Mouse (Mus musculus): ENCODE results near the gene Cux1. TPM values are rescaled to one million over a fixed set of nuclear protein-coding genes. Genes with fewer than 3 reads are reported as not detected.

Gene Cux1
- total RNA-seq, 2 experiments from 2014 or later, result 163 to 173 TPM

DNA sequence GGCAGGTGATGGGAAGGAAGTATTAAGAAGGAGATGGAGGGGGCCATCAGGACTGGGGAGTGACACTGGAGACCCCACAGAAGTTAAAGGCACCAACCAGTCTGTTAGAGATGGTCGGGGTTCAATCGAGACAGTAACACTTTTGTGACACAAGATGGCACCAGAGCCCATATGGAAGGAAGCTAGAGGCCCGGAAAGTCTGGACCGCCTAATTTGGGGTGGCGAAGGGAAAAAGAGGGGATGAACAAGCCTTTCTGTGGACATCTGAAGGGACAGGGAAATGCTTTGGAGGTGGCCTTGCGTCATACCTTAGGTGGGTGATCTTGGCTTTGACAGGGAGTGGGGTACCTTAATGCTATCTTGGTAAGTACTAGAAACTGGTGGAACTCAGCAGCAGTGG, 285.9 kb downstream of the Cux1 start:
- intact Hi-C loops (cut with DNase I), result loop anchor here (5.0 to 10.0 kb wide), 3 partner anchors 286 to 473 kb away; partner anchors contain the start of gene Cux1
- no peak for DNase-seq

- no peak for DNase-seq
- intact Hi-C loops (cut with DNase I), result no loop called here
These were observed 292.6 kb downstream of the Cux1 start for GRCm38 (mm10) chr5:136274739-136275138.

DNA sequence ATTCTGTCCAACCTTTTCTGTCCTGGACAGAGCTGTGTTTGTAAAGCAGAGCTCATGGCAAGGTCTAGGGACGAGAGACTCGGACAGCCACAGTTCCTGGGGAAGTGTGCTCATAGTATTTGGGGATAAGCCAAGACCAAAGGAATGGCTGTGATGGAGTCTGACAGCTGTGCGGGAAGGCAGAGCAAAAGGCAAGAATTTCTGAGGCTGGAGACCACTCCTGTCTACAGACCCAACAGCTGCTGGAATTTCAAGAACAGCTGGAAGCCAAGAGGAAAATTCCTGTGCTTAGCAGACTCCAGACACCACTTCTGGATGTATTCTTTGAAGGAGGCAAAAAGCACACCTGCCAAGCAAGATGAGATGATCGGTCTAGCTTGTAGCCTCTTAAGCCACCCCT, 297.4 kb downstream of the Cux1 start:
- intact Hi-C loops (cut with DNase I), result no loop called here
- DNase-seq, result no peak

DNA sequence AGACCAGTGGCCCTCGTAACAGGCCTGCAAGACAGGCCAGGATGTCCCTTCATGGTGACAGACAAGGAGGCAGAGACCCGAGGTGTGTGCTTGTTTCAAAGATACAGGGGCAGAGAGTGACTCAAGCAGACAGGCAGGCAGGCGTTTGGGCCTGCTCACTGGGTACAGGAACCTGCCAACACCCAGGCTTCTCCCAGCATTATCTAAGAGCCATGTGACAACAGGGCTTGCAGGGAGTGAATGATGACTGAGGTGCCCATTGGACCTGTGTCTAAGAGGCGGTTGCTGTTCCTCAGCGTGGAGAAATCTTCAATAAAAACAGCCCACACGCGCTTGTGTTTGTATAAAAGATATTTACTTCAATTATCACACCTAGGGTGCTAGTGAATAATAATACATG, 301.2 kb downstream of the Cux1 start:
- intact Hi-C loops (cut with DNase I), result no loop called here
- no peak for DNase-seq

DNA sequence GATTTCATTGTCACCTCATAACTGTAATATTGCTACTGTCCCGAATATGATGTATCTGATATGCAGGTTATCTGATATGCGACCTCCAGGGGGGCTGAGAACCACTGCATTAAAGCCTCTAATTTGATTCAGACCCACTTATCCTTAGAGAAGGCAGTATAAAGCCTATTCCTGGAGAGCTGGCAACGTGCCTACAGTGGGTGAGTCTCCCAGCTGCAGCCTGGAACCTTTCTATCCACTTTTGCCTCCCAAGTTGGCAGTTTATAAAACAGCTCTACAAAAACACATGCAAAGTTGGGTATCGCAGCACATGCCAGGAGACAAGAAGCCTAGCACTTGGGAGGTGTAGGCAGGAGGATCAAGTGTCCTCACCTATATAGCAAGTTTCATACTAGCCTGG, 303.9 kb downstream of the Cux1 start:
- intact Hi-C loops (cut with DNase I), result no loop called here
- no peak for DNase-seq

- intact Hi-C loops (cut with DNase I), result loop anchor here (5.0 kb wide), 1 partner anchor 448 kb away; no protein-coding TSS in a partner anchor
- DNase-seq, result peak; percentile 68
These were observed 308.4 kb downstream of the Cux1 start for GRCm38 (mm10) chr5:136258919-136259318.

DNA sequence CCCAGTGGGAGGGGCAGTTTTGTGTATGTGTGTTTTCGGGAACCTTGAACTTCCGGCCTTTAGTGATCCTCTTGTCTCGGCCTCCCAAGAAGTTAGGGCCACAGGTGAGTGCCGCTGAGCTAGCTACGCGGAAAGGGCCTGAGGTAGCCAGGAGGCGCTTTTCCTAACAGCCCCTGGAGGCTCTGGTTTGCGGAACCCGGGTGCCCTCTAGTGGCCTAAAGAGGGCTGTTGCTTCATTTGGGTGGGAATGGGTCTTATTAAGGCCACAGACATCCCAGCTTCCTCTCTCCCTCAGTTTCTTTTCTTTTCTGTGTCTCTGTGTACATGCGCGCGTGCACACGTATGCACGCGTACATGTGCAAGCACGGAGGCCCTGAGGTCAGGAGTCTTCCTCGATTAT, 314.4 kb downstream of the Cux1 start:
- DNase-seq, result peak; percentile 83
- intact Hi-C loops (cut with DNase I), result loop anchor here (2.0 kb wide), 1 partner anchor 50 kb away; no protein-coding TSS in a partner anchor

GRCm38 (mm10) chr5:136251004-136251403, 316.3 kb downstream of the Cux1 start:
- DNase-seq, result peak; percentile 39
- intact Hi-C loops (cut with DNase I), result no loop called here

DNA sequence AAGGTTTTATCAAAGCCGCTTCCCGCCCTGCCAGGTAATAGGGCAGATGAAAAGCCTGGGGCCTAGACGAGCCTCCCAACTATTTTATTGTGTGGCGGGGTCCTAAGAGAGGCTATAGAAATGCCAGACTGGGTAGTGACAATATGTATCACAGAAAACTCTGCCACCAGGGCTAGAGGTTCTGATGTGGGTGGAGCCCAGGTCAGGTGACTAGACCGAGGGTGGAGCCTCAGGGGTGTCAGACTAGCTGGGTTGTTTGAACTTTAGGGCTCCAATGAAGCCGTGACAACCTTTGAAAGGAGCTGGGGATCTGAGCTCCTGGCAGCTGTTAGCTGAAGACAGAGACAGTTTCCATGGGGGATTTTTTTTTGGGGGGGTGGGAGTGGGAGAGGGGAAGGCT, 318.8 kb downstream of the Cux1 start:
- DNase-seq, result no peak
- intact Hi-C loops (cut with DNase I), result no loop called here

- intact Hi-C loops (cut with DNase I), result no loop called here
These were observed 320.8 kb downstream of the Cux1 start, which contains the start of gene Sh2b2 for GRCm38 (mm10) chr5:136246452-136246838. Gene Sh2b2, minus strand, starts transcription at chr5:136246556.

DNA sequence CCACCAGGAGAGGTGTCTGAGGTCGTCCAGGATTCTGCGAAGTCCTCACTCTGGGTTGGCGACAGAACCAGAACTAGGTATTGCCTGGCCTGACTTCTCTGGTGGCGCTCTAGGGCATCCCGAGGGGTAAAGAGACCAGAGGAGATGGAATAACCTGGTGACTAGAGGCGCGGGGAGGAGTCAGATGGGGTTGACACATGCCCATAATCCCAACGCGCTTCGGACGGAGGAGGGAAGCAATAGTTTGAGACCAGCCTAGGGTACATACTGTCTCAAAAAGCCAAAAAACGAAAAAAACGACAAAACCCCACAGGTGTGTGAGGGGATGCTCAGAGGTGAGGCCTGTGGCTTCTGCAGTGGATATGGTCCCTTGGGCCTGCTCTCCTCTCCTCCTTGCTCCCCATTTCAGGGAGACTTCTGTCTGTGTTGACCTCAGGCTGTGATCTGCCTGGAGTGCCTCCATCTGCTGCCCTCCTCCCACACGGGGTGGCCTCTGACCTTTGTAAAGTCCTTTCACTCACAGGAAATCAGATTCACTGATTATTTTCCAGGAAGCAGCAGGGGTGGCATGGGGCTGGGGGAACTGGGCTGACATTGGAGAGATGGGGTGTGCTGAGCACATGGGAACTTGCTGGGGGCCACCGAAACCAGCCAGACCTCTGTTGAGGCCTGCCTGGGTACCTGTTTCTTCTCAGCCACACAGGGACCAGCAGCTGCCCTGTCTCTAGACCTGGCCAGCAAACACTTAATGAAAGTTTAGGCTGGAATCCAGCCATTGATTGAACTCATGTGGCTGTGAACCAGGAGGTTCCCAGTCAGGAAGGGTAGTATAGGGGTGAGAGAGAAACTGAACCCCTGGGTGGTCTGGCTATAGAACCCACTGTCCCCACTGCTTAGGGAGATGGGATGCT, 321.5 kb downstream of the Cux1 start:
- intact Hi-C loops (cut with DNase I), result no loop called here
- DNase-seq, result no peak

More at GRCm38 (mm10) chr5:136246452-136246838, 320.8 kb downstream of the Cux1 start, which contains the start of gene Sh2b2:
- DNase-seq, result no peak

DNA sequence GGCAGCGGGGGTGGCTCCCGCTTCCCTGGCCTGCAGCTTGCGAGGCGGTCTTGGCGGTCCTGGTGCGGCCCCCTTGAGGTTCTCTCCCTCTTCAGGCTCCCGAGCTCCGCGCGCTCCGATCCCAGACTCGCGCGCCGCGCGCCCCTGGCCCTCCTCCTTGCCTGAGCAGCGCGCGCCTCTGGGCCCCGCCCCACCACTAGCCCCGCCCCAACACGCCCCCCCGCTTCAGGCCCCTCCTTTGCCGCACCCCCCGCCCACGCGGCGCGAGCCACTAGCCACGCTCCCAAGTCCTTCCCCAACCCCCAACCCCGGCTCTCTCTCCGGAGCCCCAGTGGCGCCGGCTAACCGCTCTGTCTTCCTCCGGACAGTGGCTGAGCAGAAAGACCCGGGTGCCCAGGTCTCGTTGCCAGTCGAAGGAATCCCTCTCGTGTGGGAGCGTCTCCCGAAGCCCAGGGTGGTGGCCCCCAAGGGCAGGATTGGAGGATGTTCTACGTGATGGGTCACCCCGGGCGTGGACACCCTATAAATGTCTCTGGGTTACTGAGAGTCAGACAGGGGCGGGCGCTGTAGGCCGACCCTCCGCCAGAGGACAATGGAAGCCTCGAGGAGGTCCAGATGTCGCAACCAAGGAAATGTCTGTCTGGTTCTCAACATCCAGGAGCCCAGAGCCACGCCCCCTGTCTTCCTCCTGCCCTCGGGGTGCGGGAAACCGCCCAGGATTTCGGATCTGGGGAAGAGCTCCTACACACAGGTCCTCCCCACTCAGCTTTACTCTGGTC, 322.3 kb downstream of the Cux1 start:
- DNase-seq, result peak; percentile 94
- intact Hi-C loops (cut with DNase I), result no loop called here

- intact Hi-C loops (cut with DNase I), result no loop called here
- peak; percentile 50 for DNase-seq
These were observed 323.2 kb downstream of the Cux1 start for GRCm38 (mm10) chr5:136243851-136244761.

DNA sequence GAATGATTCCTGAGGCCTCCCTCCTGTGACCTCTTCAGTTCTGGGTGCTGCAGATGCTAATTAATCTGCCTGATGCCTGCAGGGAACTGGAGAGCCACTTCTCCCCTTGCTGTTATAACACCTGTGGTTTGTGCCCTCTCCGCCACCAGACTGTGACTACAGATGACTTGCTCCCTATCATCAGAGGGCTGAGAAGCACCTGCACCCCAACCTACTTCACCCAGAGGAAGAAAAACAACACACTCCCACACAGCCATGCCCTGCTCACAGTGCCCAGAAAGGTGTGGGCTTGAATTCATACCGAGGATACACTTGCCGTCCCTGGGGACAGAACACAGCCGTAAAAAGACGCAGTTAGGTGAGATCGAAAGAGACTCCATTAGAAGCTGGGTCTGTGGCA, 326.1 kb downstream of the Cux1 start:
- no peak for DNase-seq
- intact Hi-C loops (cut with DNase I), result no loop called here

GRCm38 (mm10) chr5:136240381-136240780, 326.9 kb downstream of the Cux1 start:
- DNase-seq, result no peak
- intact Hi-C loops (cut with DNase I), result no loop called here

GRCm38 (mm10) chr5:136237607-136238006, 329.7 kb downstream of the Cux1 start:
- intact Hi-C loops (cut with DNase I), result no loop called here
- no peak for DNase-seq

DNA sequence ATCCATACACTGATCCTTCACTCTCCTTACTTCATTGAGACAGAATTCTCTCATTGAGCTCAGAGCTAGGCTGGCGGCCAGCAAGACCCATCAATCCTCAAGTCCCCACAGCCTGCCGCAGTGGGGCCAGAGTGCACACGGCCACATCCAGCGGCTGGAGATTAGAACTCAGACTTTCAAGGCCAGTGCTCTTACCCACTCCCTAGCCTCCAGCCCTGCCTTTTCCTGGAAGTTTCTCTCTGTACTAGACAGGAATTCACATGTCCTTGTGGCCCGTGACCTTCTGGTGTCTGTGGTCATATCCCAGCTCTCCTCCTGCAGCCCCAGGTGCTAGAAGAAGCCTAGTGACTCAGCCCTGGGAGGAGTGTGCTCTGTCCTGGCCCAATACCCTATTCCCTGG, 330.7 kb downstream of the Cux1 start:
- intact Hi-C loops (cut with DNase I), result no loop called here
- no peak for DNase-seq

DNA sequence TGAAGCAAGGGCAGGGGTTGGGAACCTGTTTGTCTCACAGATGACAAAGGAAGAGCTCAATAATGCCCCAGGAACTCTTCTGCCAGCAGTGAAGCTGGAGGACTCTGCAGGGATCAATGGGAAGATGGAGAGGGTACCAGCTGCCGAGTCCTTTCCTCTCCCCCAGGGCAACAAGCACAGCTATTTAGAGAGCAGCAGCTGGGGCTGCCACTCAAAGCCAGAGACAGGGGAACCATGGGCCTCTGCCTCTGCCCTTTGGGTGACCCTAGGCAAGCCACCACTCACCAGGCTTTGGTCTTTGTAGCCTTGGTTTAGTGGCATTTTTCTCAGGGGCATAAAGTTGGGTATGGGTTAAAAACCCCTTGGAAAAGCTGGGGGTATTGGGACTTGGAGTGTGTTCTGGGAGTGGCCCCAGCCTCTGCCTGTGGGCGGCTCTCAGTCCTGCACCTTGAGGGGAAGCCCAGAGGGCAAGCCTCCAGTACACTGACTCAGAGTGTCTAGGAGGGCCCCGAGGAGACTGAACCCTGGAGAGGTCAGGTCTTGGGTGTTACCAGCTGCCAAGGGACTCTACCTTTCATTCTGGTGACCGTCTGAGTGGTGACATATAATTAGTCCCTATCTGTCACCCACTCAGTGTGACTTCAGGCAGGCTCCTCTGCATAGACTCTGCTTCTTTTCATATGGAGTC, 336.8 kb downstream of the Cux1 start:
- no peak for DNase-seq
- intact Hi-C loops (cut with DNase I), result no loop called here

- intact Hi-C loops (cut with DNase I), result no loop called here
These were observed 340.9 kb downstream of the Cux1 start for GRCm38 (mm10) chr5:136226246-136226876.

More at GRCm38 (mm10) chr5:136226246-136226876, 340.9 kb downstream of the Cux1 start:
- DNase-seq, result no peak
